Mouse (Mus musculus) testis, adult 2 months (tissue): ENCODE measurements at regions not wholly inside any gene's neighbourhood (a gene's known extent, or its start where the extent isn't known, plus 50 kb on each side); places are given as distances from the start of the nearest gene placed in this dataset.

ENCODE experiments used
- CTCF ChIP-seq: fragments of 200-500 bp; IDR thresholded peaks from 2 replicates; pipeline ENCODE4 v1.5.1; 2012; ENCODE audit warnings: low read depth, mild to moderate bottlenecking, inconsistent platforms, low read length, moderate library complexity; ENCODE audit not compliant: control insufficient read depth, insufficient read depth, insufficient replicate concordance
- POLR2A ChIP-seq: fragments of 200-500 bp; IDR thresholded peaks from 2 replicates; pipeline ENCODE4 v1.6.1; 2012; ENCODE audit warnings: low read depth, mild to moderate bottlenecking, inconsistent platforms, low read length, moderate library complexity; ENCODE audit not compliant: control insufficient read depth

- no peak for TF ChIP-seq POLR2A
- no peak for TF ChIP-seq CTCF
These were observed 67.3 kb downstream of the C1d start for GRCm38 (mm10) chr11:17324651-17325050.
